Mouse (Mus musculus) spleen, adult 2 months (tissue): ENCODE measurements at regions not wholly inside any gene's neighbourhood (a gene's known extent, or its start where the extent isn't known, plus 50 kb on each side); places are given as distances from the start of the nearest gene placed in this dataset.

Experiments
- CTCF ChIP-seq: fragments of 200-500 bp; IDR thresholded peaks from 2 replicates; pipeline ENCODE4 v1.5.1; 2011; ENCODE audit warnings: mild to moderate bottlenecking, inconsistent platforms; ENCODE audit not compliant: insufficient read depth, insufficient read length, insufficient replicate concordance; ENCODE audit errors: extremely low read depth
- POLR2A ChIP-seq: fragments of 200-500 bp; IDR thresholded peaks from 2 replicates; pipeline ENCODE4 v1.6.1; 2011; ENCODE audit warnings: low read depth, low read length, inconsistent platforms

GRCm38 (mm10) chr14:104113448-104113847 lies 269.2 kb upstream of the Ednrb start:
- TF ChIP-seq CTCF (no peak), POLR2A (no peak)
